Mouse (Mus musculus) liver, embryonic 14.5 days (tissue): ENCODE measurements at regions not wholly inside any gene's neighbourhood (a gene's known extent, or its start where the extent isn't known, plus 50 kb on each side); places are given as distances from the start of the nearest gene placed in this dataset.

ENCODE experiments used
- ATAC-seq: fragments of 200-750 bp; cut with Nextera tagmentation; 2 replicates; pipeline ENCODE4 v1.8.0; 2017; ENCODE audit warnings: moderate number of reproducible peaks, mild to moderate bottlenecking, moderate library complexity; ENCODE audit not compliant: insufficient read depth
- DNase-seq, 3 experiments: peaks; one replicate each; pipeline ENCODE4 v3.0.0-alpha.2; 2012 to 2013; ENCODE audit warnings: low read depth in 3 of 3, low spot score in 3 of 3
- H3K27ac ChIP-seq: fragments of 300-500 bp; sonication (generic); 2 replicates; pipeline ENCODE4 v1.5.1; 2014; ENCODE audit warnings: moderate library complexity, mild to moderate bottlenecking, control low read depth, inconsistent platforms
- H3K27me3 ChIP-seq: fragments of 300-500 bp; sonication (generic); 2 replicates; pipeline ENCODE4 v1.6.1; 2014; ENCODE audit warnings: mild to moderate bottlenecking, low read length, moderate library complexity; ENCODE audit not compliant: control insufficient read depth, insufficient read depth
- H3K36me3 ChIP-seq: fragments of 300-500 bp; sonication (generic); replicated peaks from 2 replicates; pipeline ENCODE4 v1.6.1; 2014; ENCODE audit warnings: low read depth; ENCODE audit not compliant: control insufficient read depth, insufficient read depth
- H3K4me1 ChIP-seq, 2 experiments: fragments of 200-500 bp in 1 of 2; fragments of 300-500 bp in 1 of 2; sonication (generic) in 1 of 2; replicated peaks; 2 replicates each; pipeline ENCODE4 v1.6.1; 2012 to 2014; ENCODE audit warnings: antibody characterized with exemption in 1 of 2, inconsistent platforms in 1 of 2, low read length in 1 of 2; ENCODE audit not compliant: control insufficient read depth in 2 of 2, insufficient read depth in 2 of 2
- H3K4me2 ChIP-seq: fragments of 300-500 bp; sonication (generic); 2 replicates; pipeline ENCODE4 v1.6.1; 2014; ENCODE audit warnings: low read depth, mild to moderate bottlenecking, control low read depth, moderate library complexity
- H3K4me3 ChIP-seq, 2 experiments: fragments of 200-500 bp in 1 of 2; fragments of 300-500 bp in 1 of 2; sonication (generic) in 1 of 2; 2 replicates each; pipeline ENCODE4 v1.5.1; 2012 to 2014; ENCODE audit warnings: low read depth in 2 of 2, low read length in 2 of 2, mild to moderate bottlenecking in 2 of 2, control low read depth in 1 of 2, inconsistent platforms in 1 of 2, moderate library complexity in 1 of 2; ENCODE audit not compliant: insufficient read depth in 1 of 2
- H3K9ac ChIP-seq: fragments of 300-500 bp; sonication (generic); replicated peaks from 2 replicates; pipeline ENCODE4 v1.6.1; 2014; ENCODE audit warnings: mild to moderate bottlenecking, control low read depth, moderate library complexity
- H3K9me3 ChIP-seq: fragments of 300-500 bp; sonication (generic); 2 replicates; pipeline ENCODE4 v1.6.1; 2016; ENCODE audit warnings: low read length, mixed read lengths; ENCODE audit not compliant: control insufficient read depth
- CTCF ChIP-seq: IDR thresholded peaks from 2 replicates; pipeline ENCODE4 v1.5.1; 2016; ENCODE audit warnings: antibody characterized with exemption, low read depth, control low read depth
- EP300 ChIP-seq: IDR thresholded peaks from 2 replicates; pipeline ENCODE4 v1.6.1; 2016; ENCODE audit warnings: antibody characterized with exemption, low read depth
- WGBS: fragments of 180-500 bp; shearing (Covaris S2); extraction: QIAGEN DNeasy Blood & Tissue Kit; methylation state at CpG from one replicate; pipeline ENCODE4 v1.1.7; 2014; ENCODE audit not compliant: insufficient replicate concordance; 5-methylcytosine and 5-hydroxymethylcytosine counted together

DNA sequence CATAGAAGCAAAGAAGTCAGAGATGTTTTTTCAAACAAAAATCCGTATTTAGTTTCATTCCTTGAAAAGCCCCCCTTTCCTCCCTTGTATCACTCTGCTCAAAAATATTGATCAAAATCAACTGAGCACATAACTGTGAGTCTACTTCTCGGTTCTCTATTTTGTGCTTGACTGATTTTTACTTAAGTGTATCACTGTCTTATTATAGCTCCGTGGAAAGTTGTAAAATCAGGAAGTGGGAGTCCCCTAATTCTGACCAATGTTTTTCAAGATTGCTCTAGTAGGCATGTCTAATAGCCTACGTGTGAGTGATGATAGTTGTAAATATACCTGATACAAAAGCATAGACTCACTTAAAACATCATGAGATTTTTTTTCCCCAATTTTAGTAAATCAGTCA is 58.4 kb upstream of the Fam204a start:
- no peaks in the 10 kb centered on the region for H3K36me3 ChIP-seq
- H3K27ac ChIP-seq: no peak overlapping the region
- DNase-seq (no peak), ATAC-seq (no peak)
- no peaks in the 10 kb centered on the region for H3K4me1 ChIP-seq
- WGBS: 32% methylated on average over 4 of the region's 4 CpGs
- H3K4me2 ChIP-seq: no peak overlapping the region
- no peaks in the 10 kb centered on the region for H3K9me3 ChIP-seq
- H3K9ac ChIP-seq: no peak overlapping the region
- no peak for TF ChIP-seq CTCF
- TF ChIP-seq EP300: no peak
- no peaks in the 10 kb centered on the region for H3K27me3 ChIP-seq
- no peak overlapping the region for H3K4me3 ChIP-seq
